Mouse (Mus musculus): ENCODE measurements around the gene Lypd8. TPM values are rescaled to one million over a fixed set of nuclear protein-coding genes. Genes with fewer than 3 reads are reported as not detected.

Lypd8 gene
- polyA plus RNA-seq, 1 experiment from 2014 or later, result not detected

DNA sequence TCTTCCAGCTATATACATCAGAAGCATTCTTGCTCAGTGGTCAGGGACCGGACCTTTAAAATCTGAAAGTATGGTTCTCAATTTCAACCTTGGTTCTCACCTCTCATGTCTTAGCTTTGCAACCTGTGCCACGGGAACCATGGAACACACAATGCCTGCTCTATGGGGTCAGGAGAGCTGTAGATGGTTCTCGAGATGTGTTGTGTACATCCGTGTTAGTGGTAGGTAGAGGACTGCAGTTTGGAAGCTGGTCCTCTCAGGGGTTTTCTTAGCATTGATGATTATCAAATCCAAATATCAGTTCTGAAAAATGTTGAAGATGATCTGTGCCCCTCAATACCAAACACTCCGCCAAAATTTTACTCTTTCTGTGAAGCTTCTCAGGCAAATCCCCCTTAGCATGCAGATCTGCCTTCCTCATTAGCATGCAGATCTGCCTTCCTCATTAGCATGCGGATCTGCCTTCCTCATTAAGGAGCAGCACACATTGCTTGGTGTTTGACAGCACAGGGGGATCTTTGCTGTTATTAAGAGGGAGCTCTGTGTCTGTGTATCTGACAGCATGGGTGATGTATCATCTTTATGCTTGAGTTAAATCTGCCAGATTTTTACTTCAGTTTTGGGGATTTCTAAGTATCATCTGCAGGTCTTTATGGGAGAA, 21.3 kb downstream of the Lypd8 start:
- no peak for ATAC-seq (ENCODE audit: insufficient number of reproducible peaks, low FRiP score)
- Histone ChIP-seq H3K27me3 (replicated peaks) (no peaks in the 10 kb centered on the region), H3K4me1 (replicated peaks) (peaks cover 4% of the 10 kb centered on the region; the same call in 1 of the 2 replicates), H3K36me3 (no peaks in the 10 kb centered on the region), H3K4me3 (no peak overlapping the region), H3K27ac (ENCODE audit: poor library complexity, severe bottlenecking) (no peak overlapping the region), H3K4me2 (no peak overlapping the region), H3K9me3 (replicated peaks) (no peaks in the 10 kb centered on the region), H3K9ac (no peak overlapping the region)
- 59% methylated on average over 6 of the region's 6 CpGs for WGBS

DNA sequence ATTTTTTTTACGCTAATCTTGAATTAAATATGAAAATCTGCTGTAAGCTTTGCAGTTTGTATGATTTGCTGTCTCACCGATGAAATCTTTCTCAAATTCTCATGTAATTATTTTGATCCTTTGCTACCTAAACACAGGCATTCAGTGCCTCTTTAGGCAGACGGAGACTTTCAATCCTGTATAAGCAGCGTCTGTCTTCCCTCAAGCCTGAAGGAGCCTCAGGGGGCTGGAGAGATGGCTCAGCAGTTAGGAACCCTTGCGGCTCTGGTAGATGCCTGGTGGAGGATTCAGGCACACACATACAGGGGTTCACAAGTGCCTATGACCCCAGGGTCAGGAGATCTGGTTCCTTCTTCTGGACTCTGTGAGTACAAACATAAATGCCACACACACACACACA, 21.8 kb downstream of the Lypd8 start:
- no peak for ATAC-seq (ENCODE audit: insufficient number of reproducible peaks, low FRiP score)
- 49% methylated on average over 5 of the region's 5 CpGs for WGBS
- no peaks in the 10 kb centered on the region for H3K9me3 ChIP-seq (replicated peaks)

DNA sequence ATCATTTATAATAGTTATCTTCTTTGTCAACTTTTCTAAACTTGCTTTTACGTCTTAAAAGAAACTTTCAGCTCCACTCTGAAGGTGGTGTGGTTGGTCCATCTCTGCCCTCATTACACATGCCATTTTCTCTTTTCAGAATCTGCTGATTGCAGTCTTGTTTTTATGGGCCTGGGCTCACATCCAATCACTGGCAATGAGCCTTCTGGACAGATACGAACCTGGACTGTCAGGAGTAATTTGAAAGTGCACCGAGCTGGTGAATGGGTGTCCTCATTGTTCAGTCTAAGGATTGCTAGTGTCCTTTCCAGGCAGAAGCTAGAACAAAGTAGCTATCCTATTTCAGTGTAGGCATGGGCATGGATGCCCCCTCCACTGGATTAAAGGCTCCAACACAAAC, 29.2 kb downstream of the Lypd8 start:
- ATAC-seq (ENCODE audit: insufficient number of reproducible peaks, low FRiP score), result no peak
- 67% methylated on average over 3 of the region's 3 CpGs for WGBS
- H3K9ac ChIP-seq, result no peak overlapping the region

More for the DNA sequence above, 21.8 kb downstream of the Lypd8 start:
- H3K4me2 ChIP-seq, result no peak overlapping the region
- no peak overlapping the region for H3K27ac ChIP-seq (ENCODE audit: poor library complexity, severe bottlenecking)
- H3K27me3 ChIP-seq (replicated peaks), result no peaks in the 10 kb centered on the region
- H3K9ac ChIP-seq, result no peak overlapping the region
- H3K36me3 ChIP-seq, result no peaks in the 10 kb centered on the region
- peaks cover 4% of the 10 kb centered on the region; the same call in 1 of the 2 replicates for H3K4me1 ChIP-seq (replicated peaks)
- no peak overlapping the region for H3K4me3 ChIP-seq

DNA sequence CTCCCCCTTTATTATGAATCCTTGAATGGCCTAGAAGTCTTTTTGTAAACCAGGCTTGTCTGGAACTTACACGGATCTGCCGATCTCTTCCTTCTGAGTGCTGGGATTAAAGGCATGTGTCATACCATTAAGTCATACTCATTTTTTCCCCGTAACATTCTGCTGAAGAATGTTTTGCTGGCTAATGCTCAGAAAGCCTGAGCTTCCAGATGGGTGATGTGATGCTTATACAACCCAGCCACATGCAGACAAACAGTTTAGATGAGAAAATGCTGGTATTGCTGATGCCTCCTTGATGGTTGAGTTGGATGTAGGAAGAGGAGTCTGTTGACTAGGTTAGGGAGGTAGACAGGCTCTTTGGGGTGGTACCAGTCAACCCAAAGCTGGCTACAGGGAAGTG, 39.5 kb downstream of the Lypd8 start:
- Histone ChIP-seq H3K4me2 (peak overlapping the region; percentile 10; the same call in 1 of the 2 replicates), H3K36me3 (no peaks in the 10 kb centered on the region)
- ATAC-seq (ENCODE audit: insufficient number of reproducible peaks, low FRiP score), result no peak

More for the DNA sequence above, 29.2 kb downstream of the Lypd8 start:
- H3K9me3 ChIP-seq (replicated peaks), result no peaks in the 10 kb centered on the region
- H3K4me3 ChIP-seq, result no peak overlapping the region
- no peaks in the 10 kb centered on the region for H3K36me3 ChIP-seq
- no peaks in the 10 kb centered on the region for H3K4me1 ChIP-seq (replicated peaks)
- no peak overlapping the region for H3K4me2 ChIP-seq
- no peak overlapping the region for H3K27ac ChIP-seq (ENCODE audit: poor library complexity, severe bottlenecking)
- no peaks in the 10 kb centered on the region for H3K27me3 ChIP-seq (replicated peaks)

DNA sequence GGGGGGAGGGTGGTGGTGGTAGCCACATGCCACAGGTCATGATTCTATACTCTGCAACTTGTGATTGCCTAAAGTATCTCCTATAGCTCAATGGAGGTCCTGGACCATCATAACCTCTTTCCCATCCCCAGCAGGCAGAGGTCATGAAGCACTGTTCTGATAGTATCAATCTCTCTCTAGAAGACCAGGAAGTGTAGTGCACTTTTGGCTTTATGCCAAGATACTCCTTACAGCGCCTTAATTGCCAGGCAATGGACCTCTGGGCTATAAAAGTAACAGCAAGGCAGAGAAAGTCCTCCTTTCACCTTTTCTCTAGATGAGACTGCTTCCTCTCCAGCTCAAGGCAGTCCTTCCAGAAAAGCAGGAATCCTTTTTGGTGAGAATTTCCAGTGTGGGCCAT, 42.0 kb downstream of the Lypd8 start, which contains the start of gene 1810065E05Rik:
1810065E05Rik (plus strand) TSS at position 297 of the 400 bp plus-strand sequence.
- Histone ChIP-seq H3K4me3 (no peak within 1 kb of the TSS), H3K4me1 (replicated peaks) (peaks cover 16% of the 10 kb centered on the region), H3K36me3 (no peaks in the 10 kb centered on the region), H3K9me3 (replicated peaks) (peaks cover 3% of the 10 kb centered on the region; the same call in 1 of the 2 replicates), H3K27me3 (replicated peaks) (no peaks in the 10 kb centered on the region; the same call in 1 of the 2 replicates), H3K9ac (no peak within 1 kb of the TSS), H3K4me2 (no peak within 1 kb of the TSS), H3K27ac (ENCODE audit: poor library complexity, severe bottlenecking) (no peak within 1 kb of the TSS)
- no peak for ATAC-seq (ENCODE audit: insufficient number of reproducible peaks, low FRiP score)
- 52% methylated on average over 1 of the region's 1 CpGs for WGBS

More for the DNA sequence above, 39.5 kb downstream of the Lypd8 start:
- H3K4me3 ChIP-seq, result no peak overlapping the region
- no peaks in the 10 kb centered on the region for H3K27me3 ChIP-seq (replicated peaks)
- H3K9ac ChIP-seq, result no peak overlapping the region
- no peak overlapping the region for H3K27ac ChIP-seq (ENCODE audit: poor library complexity, severe bottlenecking)
- 51% methylated on average over 3 of the region's 3 CpGs for WGBS
- H3K4me1 ChIP-seq (replicated peaks), result peaks cover 16% of the 10 kb centered on the region
- peaks cover 3% of the 10 kb centered on the region; the same call in 1 of the 2 replicates for H3K9me3 ChIP-seq (replicated peaks)

DNA sequence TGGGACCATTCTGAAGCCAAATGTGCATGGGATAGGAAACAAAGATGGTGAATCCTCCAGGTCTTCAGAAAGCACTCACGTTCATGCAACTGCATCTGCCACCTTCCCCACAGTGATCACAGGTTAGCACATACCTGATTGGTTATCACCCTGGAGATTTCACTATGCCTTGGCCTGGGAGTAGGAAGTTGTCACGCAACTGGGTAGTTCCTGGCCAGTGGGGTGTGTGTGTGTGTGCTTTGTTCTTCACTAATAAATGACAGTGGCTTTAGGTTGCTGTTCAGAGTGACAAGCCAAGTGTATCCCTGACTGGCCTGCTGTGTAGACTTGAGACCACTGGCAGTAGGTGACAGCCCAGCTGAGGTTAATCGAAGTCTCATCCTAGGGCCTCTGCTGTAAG, 53.4 kb downstream of the Lypd8 start, which contains the start of gene Gm12253:
Gm12253 (plus strand) TSS at position 301 of the 400 bp plus-strand sequence.
- no peak within 1 kb of the TSS for H3K4me3 ChIP-seq
- H3K27ac ChIP-seq (ENCODE audit: poor library complexity, severe bottlenecking), result no peak within 1 kb of the TSS
- WGBS, result 74% methylated on average over 3 of the region's 3 CpGs
- H3K9me3 ChIP-seq (replicated peaks), result no peaks in the 10 kb centered on the region
- 0 out of 2 replicates have a peak, but pooled peaks cover 4% of the 10 kb centered on the region for H3K27me3 ChIP-seq (replicated peaks)
- no peak within 1 kb of the TSS for H3K4me2 ChIP-seq
- ATAC-seq (ENCODE audit: insufficient number of reproducible peaks, low FRiP score), result no peak
- H3K36me3 ChIP-seq, result no peaks in the 10 kb centered on the region
- H3K4me1 ChIP-seq (replicated peaks), result no peaks in the 10 kb centered on the region
- no peak within 1 kb of the TSS for H3K9ac ChIP-seq

DNA sequence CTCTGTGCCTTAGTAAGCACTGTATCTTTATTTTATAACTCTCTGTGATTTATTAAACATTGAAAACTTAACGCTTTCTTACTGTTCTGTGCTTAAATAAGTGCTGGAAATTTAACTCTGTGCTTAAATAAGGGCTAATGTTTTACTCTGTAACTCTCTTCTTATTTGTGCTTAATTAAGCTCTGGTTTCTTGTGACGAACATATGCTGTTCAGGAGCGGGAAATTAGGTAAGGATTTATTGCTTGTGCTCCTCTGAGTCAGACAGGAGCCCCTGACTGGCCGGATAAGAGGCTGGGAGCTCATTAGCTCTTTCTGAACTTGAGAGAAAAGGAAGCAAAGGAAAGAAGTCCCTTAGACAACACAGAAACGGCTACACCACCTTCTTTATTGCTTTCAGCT, 59.0 kb downstream of the Lypd8 start:
- 56% methylated on average over 5 of the region's 5 CpGs for WGBS
- no peaks in the 10 kb centered on the region for H3K36me3 ChIP-seq
- H3K9me3 ChIP-seq (replicated peaks), result no peaks in the 10 kb centered on the region
- ATAC-seq (ENCODE audit: insufficient number of reproducible peaks, low FRiP score), result no peak
- no peak overlapping the region for H3K9ac ChIP-seq
- 0 out of 2 replicates have a peak, but pooled peaks cover 4% of the 10 kb centered on the region for H3K27me3 ChIP-seq (replicated peaks)
- no peak overlapping the region for H3K4me3 ChIP-seq
- H3K27ac ChIP-seq (ENCODE audit: poor library complexity, severe bottlenecking), result no peak overlapping the region
- no peaks in the 10 kb centered on the region for H3K4me1 ChIP-seq (replicated peaks)
- H3K4me2 ChIP-seq, result no peak overlapping the region

Other genes with a start within 250 kb of the Lypd8 start
- gene Gemin5, start 210.5 kb upstream of the Lypd8 start, polyA plus RNA-seq (2016; fragmentation: Nextera tagmentation; extraction: Ambion mirVana), result 14.9 and 16.5 TPM in 2 replicates
- 102 and 109 TPM in 2 replicates for gene Mrpl22, start 207.4 kb upstream of the Lypd8 start, polyA plus RNA-seq (2016; fragmentation: Nextera tagmentation; extraction: Ambion mirVana)
- 3.7 and 3.9 TPM in 2 replicates for gene Igtp, start 179.5 kb upstream of the Lypd8 start, polyA plus RNA-seq (2016; fragmentation: Nextera tagmentation; extraction: Ambion mirVana)
- gene Irgm2, start 179.4 kb upstream of the Lypd8 start, polyA plus RNA-seq (2016; fragmentation: Nextera tagmentation; extraction: Ambion mirVana), result 2.8 and 3.7 TPM in 2 replicates
- not detected in 2 replicates for gene 4930438A08Rik, start 104.2 kb upstream of the Lypd8 start, polyA plus RNA-seq (2016; fragmentation: Nextera tagmentation; extraction: Ambion mirVana)
- gene Zfp692, start 72.0 kb upstream of the Lypd8 start, polyA plus RNA-seq (2016; fragmentation: Nextera tagmentation; extraction: Ambion mirVana), result 14.9 and 15.5 TPM in 2 replicates
- gene Zfp672, start 48.7 kb upstream of the Lypd8 start, polyA plus RNA-seq (2016; fragmentation: Nextera tagmentation; extraction: Ambion mirVana), result 32.4 and 33.6 TPM in 2 replicates
- 26.6 and 27.8 TPM in 2 replicates for gene Sh3bp5l, start 48.3 kb upstream of the Lypd8 start, polyA plus RNA-seq (2016; fragmentation: Nextera tagmentation; extraction: Ambion mirVana)
- not detected in 2 replicates for gene 1810065E05Rik, start 42.1 kb downstream of the Lypd8 start, polyA plus RNA-seq (2016; fragmentation: Nextera tagmentation; extraction: Ambion mirVana)
- not detected in 2 replicates for gene Gm12253, start 53.5 kb downstream of the Lypd8 start, polyA plus RNA-seq (2016; fragmentation: Nextera tagmentation; extraction: Ambion mirVana)
- not detected in 2 replicates for gene Lypd9, start 73.9 kb downstream of the Lypd8 start, polyA plus RNA-seq (2016; fragmentation: Nextera tagmentation; extraction: Ambion mirVana)
- not detected in 2 replicates for gene Olfr30, start 83.2 kb downstream of the Lypd8 start, polyA plus RNA-seq (2016; fragmentation: Nextera tagmentation; extraction: Ambion mirVana)
- not detected in 2 replicates for gene Olfr332, start 113.5 kb downstream of the Lypd8 start, polyA plus RNA-seq (2016; fragmentation: Nextera tagmentation; extraction: Ambion mirVana)
- not detected in 2 replicates for gene Olfr331, start 123.5 kb downstream of the Lypd8 start, polyA plus RNA-seq (2016; fragmentation: Nextera tagmentation; extraction: Ambion mirVana)
- not detected in 2 replicates for gene Olfr330, start 155.8 kb downstream of the Lypd8 start, polyA plus RNA-seq (2016; fragmentation: Nextera tagmentation; extraction: Ambion mirVana)
- not detected in 2 replicates for gene Olfr329-ps, start 167.4 kb downstream of the Lypd8 start, polyA plus RNA-seq (2016; fragmentation: Nextera tagmentation; extraction: Ambion mirVana)
- gene Olfr328, start 176.6 kb downstream of the Lypd8 start, polyA plus RNA-seq (2016; fragmentation: Nextera tagmentation; extraction: Ambion mirVana), result not detected in 2 replicates
- gene Olfr224, start 191.5 kb downstream of the Lypd8 start, polyA plus RNA-seq (2016; fragmentation: Nextera tagmentation; extraction: Ambion mirVana), result not detected in 2 replicates
- not detected in 2 replicates for gene Olfr325, start 198.7 kb downstream of the Lypd8 start, polyA plus RNA-seq (2016; fragmentation: Nextera tagmentation; extraction: Ambion mirVana)
- gene Olfr324, start 216.1 kb downstream of the Lypd8 start, polyA plus RNA-seq (2016; fragmentation: Nextera tagmentation; extraction: Ambion mirVana), result not detected in 2 replicates
- gene 2210407C18Rik, start 237.0 kb downstream of the Lypd8 start, polyA plus RNA-seq (2016; fragmentation: Nextera tagmentation; extraction: Ambion mirVana), result not detected in 2 replicates

All from heart, embryonic 12.5 days (tissue).